Mouse (Mus musculus) neural tube, embryonic 13.5 days (tissue): ENCODE results near the gene 4930512M02Rik. TPM values are rescaled to one million over a fixed set of nuclear protein-coding genes. Genes with fewer than 3 reads are reported as not detected.

Experiments used
- ATAC-seq: fragments of 200-750 bp; cut with Nextera tagmentation; 2 replicates; pipeline ENCODE4 v1.8.0; 2017; ENCODE audit warnings: low read depth, mild to moderate bottlenecking, moderate TSS enrichment, moderate library complexity
- H3K27ac ChIP-seq: fragments of 300-500 bp; sonication (generic); replicated peaks from 2 replicates; pipeline ENCODE4 v1.5.1; 2015; ENCODE audit warnings: moderate library complexity, mild to moderate bottlenecking, inconsistent platforms
- H3K27me3 ChIP-seq: fragments of 300-500 bp; sonication (generic); 2 replicates; pipeline ENCODE4 v1.6.1; 2015; ENCODE audit warnings: mild to moderate bottlenecking, inconsistent platforms
- H3K36me3 ChIP-seq: fragments of 300-500 bp; sonication (generic); 2 replicates; pipeline ENCODE4 v1.6.1; 2015; ENCODE audit warnings: mild to moderate bottlenecking, inconsistent platforms
- H3K4me1 ChIP-seq: fragments of 300-500 bp; sonication (generic); replicated peaks from 2 replicates; pipeline ENCODE4 v1.6.1; 2015; ENCODE audit warnings: inconsistent platforms
- H3K4me2 ChIP-seq: fragments of 300-500 bp; sonication (generic); 2 replicates; pipeline ENCODE4 v1.6.1; 2015; ENCODE audit warnings: inconsistent platforms, mild to moderate bottlenecking, moderate library complexity
- H3K4me3 ChIP-seq: fragments of 300-500 bp; sonication (generic); 2 replicates; pipeline ENCODE4 v1.5.1; 2015; ENCODE audit warnings: mild to moderate bottlenecking, inconsistent platforms
- H3K9ac ChIP-seq: fragments of 300-500 bp; sonication (generic); 2 replicates; pipeline ENCODE4 v1.6.1; 2015; ENCODE audit warnings: moderate library complexity, mild to moderate bottlenecking, inconsistent platforms
- H3K9me3 ChIP-seq: fragments of 300-500 bp; sonication (generic); 2 replicates; pipeline ENCODE4 v1.6.1; 2016; ENCODE audit warnings: inconsistent platforms
- WGBS: fragments of 180-500 bp; shearing (Covaris S2); methylation state at CpG from one replicate; pipeline ENCODE4 v1.1.7; 2015; 5-methylcytosine and 5-hydroxymethylcytosine counted together
- polyA plus RNA-seq: library from polyadenylated mRNA; unstranded; fragments of >200 nt; fragmentation: Nextera tagmentation; extraction: Ambion mirVana; gene quantifications from 2 replicates; pipeline ENCODE4 v1.2.1, GENCODE M21; 2015

Gene 4930512M02Rik
- polyA plus RNA-seq, 1 experiment from 2014 or later, result not detected

DNA sequence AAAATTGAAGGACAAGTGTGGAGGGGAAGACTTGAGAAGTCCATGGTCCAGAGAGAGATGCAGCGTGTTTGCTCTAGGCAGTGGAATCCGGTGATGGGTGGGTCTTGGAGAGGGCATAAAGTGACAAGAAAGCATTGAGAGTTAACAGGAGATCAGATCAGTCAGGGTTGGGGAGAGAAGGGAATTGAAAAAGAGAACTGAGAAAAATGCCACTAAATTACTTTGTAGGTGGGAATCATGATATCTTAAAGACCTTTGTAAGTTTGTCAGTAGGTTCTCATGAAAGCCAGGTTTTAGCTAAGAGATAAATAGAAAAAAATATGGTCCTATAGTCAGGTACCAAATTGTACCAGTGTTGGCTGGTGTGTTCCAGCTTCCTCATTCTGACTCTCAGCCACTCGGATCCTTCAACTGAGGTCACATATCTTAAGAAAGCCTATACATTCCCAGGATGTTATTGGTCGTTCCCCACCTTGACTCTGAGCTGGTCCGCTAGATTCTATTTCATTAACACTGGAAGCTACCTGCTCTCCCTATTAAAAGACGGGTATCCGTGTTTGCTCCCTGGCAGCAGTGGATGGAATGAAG lies 68.4 kb downstream of the 4930512M02Rik start:
- Histone ChIP-seq H3K9me3 (no peaks in the 10 kb centered on the region), H3K4me1 (no peaks in the 10 kb centered on the region), H3K27ac (no peak overlapping the region), H3K36me3 (no peaks in the 10 kb centered on the region), H3K4me3 (no peak overlapping the region), H3K4me2 (no peak overlapping the region), H3K27me3 (no peaks in the 10 kb centered on the region), H3K9ac (no peak overlapping the region)
- WGBS, result 91% methylated on average over 7 of the region's 7 CpGs
- ATAC-seq, result no peak

GRCm38 (mm10) chr11:11558662-11559061 lies 69.0 kb downstream of the 4930512M02Rik start:
- Histone ChIP-seq H3K9ac (no peak overlapping the region), H3K36me3 (no peaks in the 10 kb centered on the region), H3K9me3 (no peaks in the 10 kb centered on the region), H3K4me2 (no peak overlapping the region), H3K4me1 (no peaks in the 10 kb centered on the region), H3K4me3 (no peak overlapping the region), H3K27ac (no peak overlapping the region), H3K27me3 (no peaks in the 10 kb centered on the region)
- 82% methylated on average over 3 of the region's 3 CpGs for WGBS
- ATAC-seq, result no peak

DNA sequence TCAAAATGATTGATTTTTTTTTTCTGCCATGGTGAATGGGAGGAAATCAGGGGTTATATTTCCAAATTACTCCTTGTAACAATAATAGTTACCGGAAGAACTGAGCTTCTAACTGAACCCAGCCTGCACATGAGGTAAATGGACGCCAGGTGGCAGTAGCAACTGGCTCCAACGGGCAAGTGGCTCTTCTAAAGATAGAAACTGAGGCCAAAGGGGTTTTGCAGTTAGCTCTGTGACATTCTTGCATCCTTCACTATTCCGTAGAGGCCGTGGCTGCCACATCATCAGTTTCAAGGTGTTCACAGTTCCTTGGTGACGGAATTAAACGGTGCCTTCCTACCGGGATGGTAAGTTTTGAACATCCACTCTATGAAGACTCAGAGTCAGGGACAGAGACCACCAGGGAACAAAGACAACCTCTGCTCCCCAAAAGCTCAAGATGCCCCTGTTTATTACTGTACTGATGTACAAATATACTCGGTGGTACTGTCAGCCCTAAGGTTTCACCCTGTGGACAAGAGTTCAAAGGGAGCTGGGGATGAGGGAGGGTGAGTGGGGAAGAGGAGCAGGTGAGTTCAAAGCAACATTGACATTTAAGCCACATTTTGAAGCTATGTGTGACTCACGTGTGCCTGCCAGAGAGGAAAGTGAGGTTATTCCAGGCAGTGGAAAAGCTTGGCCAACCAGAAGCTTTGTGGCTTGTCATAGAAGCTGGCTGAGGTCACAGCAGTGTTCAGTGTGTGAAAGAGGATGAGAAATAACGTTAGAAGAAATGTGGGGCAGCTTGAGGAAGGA lies 70.3 kb downstream of the 4930512M02Rik start:
- Histone ChIP-seq H3K27me3 (no peaks in the 10 kb centered on the region), H3K4me3 (no peak overlapping the region), H3K4me1 (no peaks in the 10 kb centered on the region), H3K4me2 (no peak overlapping the region), H3K36me3 (no peaks in the 10 kb centered on the region), H3K27ac (no peak overlapping the region), H3K9ac (no peak overlapping the region), H3K9me3 (no peaks in the 10 kb centered on the region)
- WGBS, result 47% methylated on average over 11 of the region's 11 CpGs
- ATAC-seq, result no peak

DNA sequence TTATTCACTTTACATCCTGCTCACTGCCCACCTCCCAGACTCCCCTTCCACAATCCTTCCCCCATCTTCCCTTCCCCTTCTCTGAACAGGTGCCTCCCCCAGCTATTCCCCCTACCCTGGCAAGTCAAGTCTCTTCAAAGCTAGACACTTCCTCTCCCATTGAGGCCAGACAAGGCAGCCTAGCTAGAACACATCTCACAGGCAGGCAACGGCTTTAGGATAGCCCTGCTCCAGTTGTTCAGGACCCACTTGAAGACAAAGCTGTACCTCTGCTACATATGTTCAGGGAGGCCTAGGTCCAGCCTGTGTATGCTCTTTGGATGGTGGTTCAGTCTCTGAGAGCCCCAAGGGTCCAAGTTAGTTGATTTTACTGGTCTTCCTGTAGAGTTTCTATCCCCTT lies 71.4 kb downstream of the 4930512M02Rik start:
- no peak overlapping the region for H3K4me2 ChIP-seq
- no peaks in the 10 kb centered on the region for H3K4me1 ChIP-seq
- no peaks in the 10 kb centered on the region for H3K9me3 ChIP-seq
- H3K27ac ChIP-seq, result no peak overlapping the region
- no peak overlapping the region for H3K9ac ChIP-seq
- WGBS, result 88% methylated on average over 1 of the region's 1 CpGs
- no peak overlapping the region for H3K4me3 ChIP-seq
- ATAC-seq, result no peak
- H3K27me3 ChIP-seq, result no peaks in the 10 kb centered on the region
- H3K36me3 ChIP-seq, result no peaks in the 10 kb centered on the region

DNA sequence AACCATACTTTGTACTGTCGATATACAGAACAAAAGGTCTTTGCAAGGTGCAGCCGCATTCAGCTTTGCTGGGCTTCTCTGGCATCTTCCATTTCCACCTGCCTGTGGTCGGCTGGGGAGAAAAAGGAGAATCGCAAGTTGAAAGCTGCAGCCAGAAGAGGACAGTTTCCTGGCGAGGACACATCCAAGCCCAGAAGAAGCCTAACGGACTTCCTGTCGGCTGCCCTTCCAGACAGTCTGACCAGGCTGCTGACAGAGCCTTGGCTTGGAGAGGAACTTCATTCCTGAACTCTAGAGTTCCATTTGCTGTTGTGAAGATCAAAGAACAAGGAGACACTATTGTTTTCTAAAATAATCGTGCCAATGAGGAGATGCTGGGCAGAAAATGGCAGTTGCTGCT lies 72.1 kb downstream of the 4930512M02Rik start:
- WGBS, result 82% methylated on average over 8 of the region's 8 CpGs
- H3K36me3 ChIP-seq, result no peaks in the 10 kb centered on the region
- ATAC-seq, result no peak
- no peaks in the 10 kb centered on the region for H3K4me1 ChIP-seq
- H3K27ac ChIP-seq, result no peak overlapping the region
- H3K9me3 ChIP-seq, result no peaks in the 10 kb centered on the region
- no peak overlapping the region for H3K9ac ChIP-seq
- no peak overlapping the region for H3K4me3 ChIP-seq
- no peaks in the 10 kb centered on the region for H3K27me3 ChIP-seq
- no peak overlapping the region for H3K4me2 ChIP-seq

DNA sequence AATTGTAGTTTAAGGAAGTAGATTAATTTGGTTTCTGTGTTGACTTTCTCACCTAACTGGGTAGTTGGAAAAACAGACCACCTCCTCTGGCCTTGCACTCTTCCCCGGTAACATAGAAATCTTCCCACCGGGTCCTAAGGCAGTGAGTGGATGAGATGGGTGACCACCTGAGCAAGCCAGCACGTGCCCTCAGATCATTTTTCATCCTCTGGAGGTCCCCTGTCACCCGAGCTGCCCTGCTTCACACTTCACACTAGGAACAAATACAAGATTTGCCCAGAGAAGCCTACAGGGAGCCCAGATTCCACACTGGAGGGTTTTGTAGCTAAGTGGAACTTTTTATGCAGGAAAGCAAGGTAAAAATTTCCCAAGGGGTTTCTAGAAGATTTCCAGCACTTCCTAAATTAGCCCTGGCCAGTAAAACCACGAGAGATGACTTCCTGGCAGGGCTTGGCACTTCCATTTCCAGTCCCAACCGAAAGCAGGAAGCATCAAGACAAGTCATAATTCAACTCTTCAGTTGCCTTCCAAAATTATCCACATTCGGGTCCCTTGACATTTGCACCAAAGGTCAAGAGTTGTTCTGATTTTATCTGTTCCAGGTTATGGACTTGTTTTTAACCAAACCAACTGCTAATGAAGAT lies 79.9 kb downstream of the 4930512M02Rik start:
- Histone ChIP-seq H3K4me2 (no peak overlapping the region), H3K36me3 (no peaks in the 10 kb centered on the region), H3K9me3 (no peaks in the 10 kb centered on the region), H3K4me3 (no peak overlapping the region), H3K9ac (no peak overlapping the region), H3K27ac (no peak overlapping the region), H3K4me1 (no peaks in the 10 kb centered on the region), H3K27me3 (no peaks in the 10 kb centered on the region)
- ATAC-seq, result no peak
- 78% methylated on average over 7 of the region's 7 CpGs for WGBS

DNA sequence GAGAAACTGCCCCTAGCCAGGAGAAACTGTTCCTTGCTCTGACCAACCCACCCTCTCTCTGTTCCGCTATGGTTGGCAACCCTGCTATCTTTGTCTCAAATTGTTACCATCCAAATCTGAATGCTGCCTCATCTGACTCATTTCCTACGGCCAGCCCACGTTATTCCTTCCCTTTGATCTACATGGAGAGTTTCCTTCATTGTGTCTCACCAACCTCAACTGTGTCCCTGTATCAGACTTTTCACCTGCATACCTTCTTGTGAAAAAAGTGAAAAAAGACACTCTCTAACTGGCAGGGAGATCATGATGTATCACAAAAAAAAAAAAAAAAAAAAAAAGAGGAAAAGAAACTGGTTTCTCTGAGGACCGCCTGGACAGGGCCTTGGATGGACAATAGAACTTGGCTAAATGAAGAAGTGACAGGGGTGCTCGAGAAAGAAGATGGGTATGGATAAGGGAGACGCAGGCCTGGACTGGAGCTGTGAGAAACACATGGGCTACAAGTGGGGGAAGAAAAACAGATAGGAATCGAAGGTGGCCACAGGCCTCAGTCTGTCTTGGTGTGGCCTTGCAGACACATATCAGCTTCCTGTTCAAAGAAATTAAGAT lies 80.6 kb downstream of the 4930512M02Rik start:
- Histone ChIP-seq H3K9ac (no peak overlapping the region), H3K4me1 (no peaks in the 10 kb centered on the region), H3K36me3 (no peaks in the 10 kb centered on the region), H3K4me3 (no peak overlapping the region), H3K27ac (no peak overlapping the region), H3K27me3 (no peaks in the 10 kb centered on the region), H3K9me3 (no peaks in the 10 kb centered on the region), H3K4me2 (no peak overlapping the region)
- no peak for ATAC-seq
- 91% methylated on average over 7 of the region's 7 CpGs for WGBS

GRCm38 (mm10) chr11:11545948-11546347 lies 81.7 kb downstream of the 4930512M02Rik start:
- Histone ChIP-seq H3K27ac (no peak overlapping the region), H3K4me3 (no peak overlapping the region), H3K9me3 (no peaks in the 10 kb centered on the region), H3K27me3 (no peaks in the 10 kb centered on the region), H3K36me3 (no peaks in the 10 kb centered on the region), H3K4me2 (no peak overlapping the region), H3K4me1 (no peaks in the 10 kb centered on the region), H3K9ac (no peak overlapping the region)
- ATAC-seq, result no peak
- 96% methylated on average over 3 of the region's 3 CpGs for WGBS

Other genes with a start within 250 kb of the 4930512M02Rik start
- 1.0 and 1.6 TPM in 2 replicates for gene Spata48, start 165.7 kb downstream of the 4930512M02Rik start, polyA plus RNA-seq
- gene Zpbp, start 165.4 kb downstream of the 4930512M02Rik start, polyA plus RNA-seq, result 0.73 and 0.92 TPM in 2 replicates
- gene Ikzf1, start 57.2 kb upstream of the 4930512M02Rik start, polyA plus RNA-seq, result 0.38 and 0.83 TPM in 2 replicates
- 13.5 and 15.5 TPM in 2 replicates for gene Fignl1, start 181.1 kb upstream of the 4930512M02Rik start, polyA plus RNA-seq